Mouse (Mus musculus) cerebellum, adult 11 months (tissue): ENCODE results near the gene Tmem59.

Experiments
- DNase-seq: peaks from one replicate; pipeline ENCODE4 v3.0.0; 2022

Gene Tmem59

GRCm38 (mm10) chr4:107180746-107181145, 2.5 kb downstream of the Tmem59 start:
- no peak for DNase-seq

DNA sequence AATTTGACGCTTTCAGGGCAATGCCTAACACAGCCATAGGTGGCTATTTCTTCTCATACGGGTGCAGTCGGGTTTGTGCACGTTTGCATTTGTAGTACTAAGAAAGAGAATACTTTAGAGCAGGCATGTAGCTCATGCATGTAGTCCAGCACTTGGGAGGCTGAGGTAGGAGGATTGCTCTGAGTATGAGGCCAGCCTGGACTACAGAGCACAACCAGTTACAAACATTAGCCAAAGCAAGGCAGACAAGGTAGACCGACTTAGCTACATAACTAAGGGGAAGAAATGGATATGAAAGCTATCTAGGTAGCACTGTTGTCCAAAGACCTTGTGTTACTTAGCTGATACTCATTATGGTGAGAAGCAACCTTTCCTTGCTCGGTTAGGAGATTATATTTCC, 3.7 kb downstream of the Tmem59 start:
- DNase-seq: no peak

- DNase-seq: no peak
Observed at GRCm38 (mm10) chr4:107182796-107183195, 4.6 kb downstream of the Tmem59 start.

- DNase-seq: no peak
Observed at GRCm38 (mm10) chr4:107183203-107183602, 5.0 kb downstream of the Tmem59 start.

GRCm38 (mm10) chr4:107185703-107186102, 7.5 kb downstream of the Tmem59 start:
- no peak for DNase-seq

DNA sequence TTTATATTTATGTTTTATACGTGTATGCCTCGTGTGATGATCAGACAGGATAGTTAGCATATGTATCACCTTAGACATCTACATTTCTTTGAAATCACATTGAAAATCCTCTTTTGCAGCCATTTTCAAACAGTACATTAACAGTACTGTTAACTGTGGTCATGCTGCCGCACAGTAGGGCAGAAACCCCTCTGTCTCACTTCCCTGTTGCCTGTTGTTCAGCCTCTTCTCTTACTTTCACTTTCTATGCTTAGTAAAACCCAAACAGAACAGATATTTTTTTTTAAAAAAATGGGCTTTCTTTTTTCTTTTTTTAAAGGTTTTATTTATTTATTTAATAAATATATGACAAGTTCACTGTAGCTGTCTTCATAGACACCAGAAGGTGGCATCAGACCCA, 15.6 kb downstream of the Tmem59 start:
- DNase-seq: no peak

DNA sequence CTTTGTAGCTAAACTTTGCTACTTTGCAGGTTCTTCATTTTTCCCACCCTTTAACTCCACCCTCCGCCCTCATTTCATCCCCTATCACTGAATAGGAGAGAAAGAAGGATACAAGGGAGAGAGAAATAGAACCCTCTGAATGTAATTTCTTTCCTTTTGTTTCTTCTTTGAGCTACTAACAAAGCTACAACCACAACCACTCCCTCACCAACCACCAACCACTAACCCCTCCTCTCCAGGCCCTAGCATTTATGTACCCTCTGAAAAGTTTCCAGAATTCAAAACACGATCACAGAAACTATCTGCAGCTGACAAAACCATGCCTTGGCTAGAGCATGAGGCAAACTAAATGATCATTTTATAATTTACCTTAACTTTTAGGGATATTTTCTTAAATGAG, 18.3 kb downstream of the Tmem59 start:
- DNase-seq: no peak

DNA sequence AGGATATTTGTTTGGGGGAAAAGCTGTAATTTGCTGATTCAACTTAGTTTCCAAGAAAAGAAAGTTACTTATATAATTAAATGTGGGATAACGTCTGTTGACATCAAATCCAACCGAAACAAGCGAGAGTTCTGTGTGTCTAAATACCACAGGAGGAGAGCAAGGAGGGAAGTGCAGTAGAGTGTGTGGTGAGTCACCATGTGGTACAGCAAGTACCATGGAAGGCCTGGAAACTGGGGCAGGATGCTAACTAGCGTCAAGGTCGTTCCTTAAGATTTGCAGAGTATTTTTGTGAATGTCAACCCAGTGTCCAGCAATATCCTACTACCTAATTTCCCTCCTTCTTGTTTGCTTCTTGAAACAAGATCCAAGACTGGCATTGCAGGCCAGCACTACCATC, 19.9 kb downstream of the Tmem59 start:
- no peak for DNase-seq

GRCm38 (mm10) chr4:107201779-107202178, 23.6 kb downstream of the Tmem59 start:
- DNase-seq: no peak

GRCm38 (mm10) chr4:107203001-107203400, 24.8 kb downstream of the Tmem59 start:
- no peak for DNase-seq

- no peak for DNase-seq
Observed at GRCm38 (mm10) chr4:107207016-107207415, 28.8 kb downstream of the Tmem59 start.

GRCm38 (mm10) chr4:107208880-107209279, 30.7 kb downstream of the Tmem59 start, which contains the start of gene Ldlrad1:
Gene Ldlrad1 (plus strand): TSS chr4:107209180.
- no peak for DNase-seq

DNA sequence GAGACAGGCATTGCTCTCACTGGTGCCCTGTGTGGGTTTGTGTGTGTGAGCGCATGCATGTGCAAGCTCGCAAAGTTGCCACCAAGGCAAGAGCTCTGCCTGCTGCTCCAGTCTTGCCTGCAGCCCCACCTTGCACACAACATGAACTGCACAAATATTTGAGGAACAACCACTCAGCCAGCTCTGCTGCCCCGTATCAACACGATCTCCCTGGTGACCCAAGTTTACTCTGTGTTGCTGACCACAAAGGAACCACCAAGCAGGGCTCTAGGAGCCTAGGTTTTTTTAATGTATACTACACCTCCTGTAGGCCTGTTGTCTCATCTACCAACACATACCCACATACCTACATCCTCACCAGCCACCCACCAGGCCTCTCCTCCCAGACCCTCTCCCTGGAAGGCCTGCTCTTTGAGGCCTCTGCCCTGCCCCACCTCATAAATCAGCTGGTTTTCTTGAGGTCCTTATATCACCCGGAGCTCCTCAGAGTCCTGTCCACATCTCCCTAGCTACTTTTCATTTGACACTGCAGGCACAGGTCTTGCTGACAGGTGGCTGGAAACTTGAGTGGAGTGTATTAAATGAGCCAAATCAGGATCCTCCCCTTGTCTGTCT, 32.4 kb downstream of the Tmem59 start:
- DNase-seq: no peak

DNA sequence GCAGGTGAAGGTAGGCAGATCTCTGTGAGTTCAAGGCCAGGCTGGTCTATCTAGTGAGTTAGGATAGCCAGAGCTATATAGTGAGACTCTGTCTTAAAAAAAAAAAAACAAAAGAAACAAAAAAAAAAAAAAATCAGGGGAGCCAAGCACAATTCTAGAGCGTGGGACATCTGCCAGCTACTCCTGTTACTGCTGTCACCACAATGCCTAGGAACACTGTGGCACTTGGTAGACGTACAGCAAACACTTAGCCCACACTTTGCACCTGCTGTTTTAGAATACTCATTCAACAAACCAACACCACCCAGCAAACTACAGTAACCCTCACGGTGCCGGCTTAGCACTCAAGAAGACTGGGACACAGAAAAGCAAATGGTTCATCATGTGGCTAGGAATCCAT, 33.3 kb downstream of the Tmem59 start:
- no peak for DNase-seq

- no peak for DNase-seq
Observed at GRCm38 (mm10) chr4:107211936-107212335, 33.7 kb downstream of the Tmem59 start.

GRCm38 (mm10) chr4:107213279-107214011, 35.2 kb downstream of the Tmem59 start:
- no peak for DNase-seq

DNA sequence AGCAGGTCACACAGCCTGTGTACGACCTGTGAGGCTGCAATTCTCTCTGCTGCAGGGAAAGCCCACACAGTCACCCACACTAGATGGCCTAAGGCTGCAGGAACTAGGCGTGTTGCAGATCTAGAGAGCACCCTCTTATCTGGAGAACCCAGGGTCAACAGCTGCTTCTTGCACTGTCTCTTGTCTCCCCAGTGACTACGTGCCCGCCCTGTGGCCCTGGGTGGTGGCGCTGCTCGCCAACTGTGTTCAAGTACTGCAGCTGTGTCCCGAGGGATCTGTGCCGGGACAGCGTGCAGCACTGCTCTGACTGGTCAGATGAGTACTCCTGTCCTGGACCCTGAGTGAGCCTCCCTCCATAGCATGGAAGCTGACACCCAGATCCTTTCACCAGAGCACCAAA, 39.4 kb downstream of the Tmem59 start:
- no peak for DNase-seq

DNA sequence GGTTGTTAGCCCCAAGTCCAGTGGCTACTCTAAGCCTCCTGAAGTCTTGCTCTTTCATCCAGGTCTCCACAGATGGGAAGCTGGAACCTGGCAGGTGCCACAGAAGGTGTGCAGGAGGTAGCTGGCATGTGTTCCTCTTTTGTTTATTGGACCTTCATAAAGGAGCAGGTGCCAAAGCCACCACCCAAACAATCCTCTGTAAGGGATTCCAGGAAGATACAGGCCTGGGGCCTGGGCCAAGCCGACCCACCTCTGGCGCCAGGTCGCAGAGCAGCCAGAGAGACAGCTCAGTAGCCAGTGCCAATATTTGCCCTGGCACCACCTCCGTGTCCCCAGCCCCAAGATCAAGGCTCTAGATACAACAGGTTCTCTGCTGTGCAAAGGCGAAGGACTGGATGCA, 43.3 kb downstream of the Tmem59 start:
- DNase-seq: peak; percentile 8

GRCm38 (mm10) chr4:107223225-107224204, 45.3 kb downstream of the Tmem59 start:
- DNase-seq: peak; percentile 13

DNA sequence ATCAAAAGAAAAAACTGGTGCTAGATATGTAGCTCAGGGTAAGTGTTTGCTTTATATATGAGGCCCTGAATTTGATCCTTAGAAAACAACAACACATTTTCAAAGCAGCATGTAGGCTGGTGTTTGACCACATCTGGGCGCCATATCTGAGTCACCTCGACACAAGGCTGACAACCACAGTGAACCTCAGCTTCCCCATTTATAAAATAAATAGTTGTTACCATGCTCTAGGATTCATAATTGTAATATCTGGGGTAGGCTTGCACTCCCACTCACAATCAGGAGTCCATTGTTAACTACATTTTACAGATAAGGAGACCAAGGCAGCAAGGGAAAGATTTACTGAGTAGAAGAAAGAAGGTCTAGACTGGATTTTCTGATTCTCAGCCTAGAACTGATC, 48.1 kb downstream of the Tmem59 start:
- DNase-seq: no peak

DNA sequence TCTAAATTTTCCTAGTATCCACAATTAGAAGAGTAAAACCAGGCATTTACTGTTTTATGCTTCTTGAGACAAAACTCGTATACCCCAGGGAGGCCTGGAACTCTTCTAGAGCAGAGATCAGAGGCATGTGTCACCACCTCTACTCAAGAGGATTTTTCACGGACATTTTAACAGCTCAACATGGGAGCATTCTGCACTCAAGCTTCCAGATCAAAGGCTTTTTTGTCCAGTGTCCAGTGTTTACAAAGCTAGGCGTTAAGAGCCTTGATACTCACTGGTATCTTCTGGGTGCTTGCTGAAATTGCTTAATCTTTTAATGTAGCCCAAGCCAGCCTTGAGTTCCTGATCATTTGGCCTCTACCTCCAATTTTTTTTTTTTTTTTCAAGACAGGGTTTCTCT, 54.0 kb downstream of the Tmem59 start:
- no peak for DNase-seq

- no peak for DNase-seq
Observed at GRCm38 (mm10) chr4:107238253-107238652, 60.1 kb downstream of the Tmem59 start.

DNA sequence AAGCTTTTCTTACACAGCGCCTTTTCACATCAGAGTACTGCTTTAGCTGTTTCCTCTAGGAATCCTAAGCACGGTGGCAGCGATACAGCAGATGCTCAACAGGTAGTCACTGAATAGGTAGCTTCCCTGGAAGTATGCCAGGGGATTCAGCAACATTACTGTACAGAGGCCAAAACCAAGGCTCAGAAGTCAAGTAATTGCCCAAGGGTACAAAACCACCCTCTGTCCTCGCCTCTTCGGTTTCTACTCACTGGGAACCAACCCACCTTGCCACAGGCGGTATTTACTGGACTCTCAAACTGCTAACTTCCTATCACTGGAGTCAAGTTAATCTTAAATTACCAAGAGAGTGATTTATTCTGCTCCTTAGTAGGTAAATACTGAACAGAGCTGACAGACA, 62.0 kb downstream of the Tmem59 start:
- no peak for DNase-seq
